Mouse (Mus musculus) CH12.LX (cell line): ENCODE measurements around the gene Filip1l. TPM values are rescaled to one million over a fixed set of nuclear protein-coding genes. Genes with fewer than 3 reads are reported as not detected.
"Not testable (repeated sequence)": the region's sequence is repeated elsewhere in the genome, so short reads cannot be mapped to it uniquely, and the experiment has no call there.

Source experiments
- DNase-seq: peaks from one replicate; pipeline ENCODE4 v3.0.0-alpha.2; 2013; ENCODE audit errors: extremely low read depth
- H3K27ac ChIP-seq: 2 replicates; pipeline ENCODE4 v1.5.1; 2012; ENCODE audit warnings: low read depth, mild to moderate bottlenecking, control low read depth, moderate library complexity; ENCODE audit not compliant: insufficient read depth
- H3K27me3 ChIP-seq: replicated peaks from 2 replicates; pipeline ENCODE3; 2012; ENCODE audit warnings: inconsistent platforms
- H3K36me3 ChIP-seq, 2 experiments: replicated peaks in 1 of 2; 2 replicates each; pipeline versions ENCODE3 to v1.6.1; 2012; ENCODE audit warnings: inconsistent platforms in 1 of 2, low read length in 1 of 2, mild to moderate bottlenecking in 1 of 2, mixed read lengths in 1 of 2, moderate library complexity in 1 of 2; ENCODE audit not compliant: control insufficient read depth in 1 of 2, insufficient read depth in 1 of 2
- H3K4me1 ChIP-seq, 2 experiments: 2 replicates each; pipeline ENCODE4 v1.6.1; 2012; ENCODE audit warnings: inconsistent platforms in 1 of 2, moderate library complexity in 1 of 2; ENCODE audit not compliant: insufficient read depth in 2 of 2, control insufficient read depth in 1 of 2
- H3K4me2 ChIP-seq: 2 replicates; pipeline ENCODE4 v1.6.1; 2012; ENCODE audit warnings: low read depth, mild to moderate bottlenecking, control low read depth; ENCODE audit not compliant: poor library complexity, insufficient read depth, severe bottlenecking
- H3K4me3 ChIP-seq, 3 experiments: fragments of 150-350 bp in 1 of 3; sonication (generic) in 1 of 3; replicated peaks in 1 of 3; 2 replicates each; pipeline versions ENCODE3 to v1.5.1; 2011 to 2012; ENCODE audit warnings: low read depth in 2 of 3, low read length in 2 of 3, mild to moderate bottlenecking in 2 of 3, moderate library complexity in 2 of 3, control low read depth in 1 of 3, improper control_type of control experiment in 1 of 3, inconsistent platforms in 1 of 3, mixed read lengths in 1 of 3; ENCODE audit not compliant: poor library complexity in 1 of 3
- H3K79me2 ChIP-seq: replicated peaks from 2 replicates; pipeline ENCODE4 v1.6.1; 2012; ENCODE audit warnings: mild to moderate bottlenecking, moderate library complexity; ENCODE audit not compliant: control insufficient read depth, poor library complexity, insufficient read depth, severe bottlenecking; ENCODE audit errors: extremely low read depth
- H3K9ac ChIP-seq: 2 replicates; pipeline ENCODE4 v1.6.1; 2012; ENCODE audit warnings: low read depth, mild to moderate bottlenecking, control low read depth, moderate library complexity; ENCODE audit not compliant: insufficient read depth
- H3K9me3 ChIP-seq: replicated peaks from 2 replicates; pipeline ENCODE3; 2012; ENCODE audit warnings: low read length, inconsistent platforms, mixed read lengths
- BHLHE40 ChIP-seq: IDR thresholded peaks from 2 replicates; pipeline ENCODE4 v1.6.1; 2011; ENCODE audit warnings: mild to moderate bottlenecking, low read depth, low read length, improper control_type of control experiment
- CHD1 ChIP-seq: IDR thresholded peaks from 2 replicates; pipeline ENCODE4 v1.6.1; 2012; ENCODE audit warnings: low read depth, low read length, improper control_type of control experiment, inconsistent platforms
- CHD2 ChIP-seq: IDR thresholded peaks from 2 replicates; pipeline ENCODE4 v1.6.1; 2011; ENCODE audit warnings: low read length, improper control_type of control experiment
- CTCF ChIP-seq, 2 experiments: IDR thresholded peaks in 1 of 2; conservative IDR thresholded peaks in 1 of 2; 2 replicates each; pipeline ENCODE4 v1.5.1; 2011 to 2012; ENCODE audit warnings: low read depth in 2 of 2, low read length in 2 of 2, improper control_type of control experiment in 1 of 2, inconsistent platforms in 1 of 2, mild to moderate bottlenecking in 1 of 2, moderate library complexity in 1 of 2
- E2F4 ChIP-seq: IDR thresholded peaks from 2 replicates; pipeline ENCODE4 v1.6.1; 2011; ENCODE audit warnings: low read depth, low read length, improper control_type of control experiment; ENCODE audit not compliant: insufficient replicate concordance
- ELF1 ChIP-seq: IDR thresholded peaks from 2 replicates; pipeline ENCODE4 v1.6.1; 2014; ENCODE audit warnings: low read depth, mild to moderate bottlenecking, inconsistent platforms, low read length, improper control_type of control experiment
- ETS1 ChIP-seq: conservative IDR thresholded peaks from 2 replicates; pipeline ENCODE4 v1.6.1; 2012; ENCODE audit warnings: low read depth, mild to moderate bottlenecking, inconsistent platforms, low read length, improper control_type of control experiment, moderate library complexity
- KAT2A ChIP-seq: IDR thresholded peaks from 2 replicates; pipeline ENCODE4 v1.6.1; 2012; ENCODE audit warnings: low read length, improper control_type of control experiment, inconsistent platforms; ENCODE audit not compliant: insufficient replicate concordance
- MAFK ChIP-seq: IDR thresholded peaks from 2 replicates; pipeline ENCODE4 v1.6.1; 2011; ENCODE audit warnings: low read length, improper control_type of control experiment; ENCODE audit not compliant: insufficient replicate concordance
- MAZ ChIP-seq: IDR thresholded peaks from 2 replicates; pipeline ENCODE4 v1.6.1; 2012; ENCODE audit warnings: low read depth, mild to moderate bottlenecking, inconsistent platforms, low read length, improper control_type of control experiment, moderate library complexity
- NELFE ChIP-seq: IDR thresholded peaks from 2 replicates; pipeline ENCODE4 v1.6.1; 2011; ENCODE audit warnings: low read depth, low read length, improper control_type of control experiment
- POLR2AphosphoS2 ChIP-seq: IDR thresholded peaks from 2 replicates; pipeline ENCODE4 v1.6.1; 2011; ENCODE audit warnings: low read depth, low read length, improper control_type of control experiment
- RAD21 ChIP-seq: IDR thresholded peaks from 2 replicates; pipeline ENCODE4 v1.6.1; 2011; ENCODE audit warnings: low read depth, mild to moderate bottlenecking, low read length, improper control_type of control experiment, moderate library complexity
- SIN3A ChIP-seq: IDR thresholded peaks from 2 replicates; pipeline ENCODE4 v1.6.1; 2012; ENCODE audit warnings: low read length, improper control_type of control experiment, inconsistent platforms
- SMC3 ChIP-seq: IDR thresholded peaks from 2 replicates; pipeline ENCODE4 v1.6.1; 2011; ENCODE audit warnings: low read depth, low read length, improper control_type of control experiment
- UBTF ChIP-seq: IDR thresholded peaks from 2 replicates; pipeline ENCODE4 v1.6.1; 2012; ENCODE audit warnings: low read depth, mild to moderate bottlenecking, inconsistent platforms, low read length, improper control_type of control experiment, moderate library complexity
- USF1 ChIP-seq: IDR thresholded peaks from 2 replicates; pipeline ENCODE4 v1.6.1; 2014; ENCODE audit warnings: low read depth, mild to moderate bottlenecking, inconsistent platforms, low read length, improper control_type of control experiment
- USF2 ChIP-seq: conservative IDR thresholded peaks from 2 replicates; pipeline ENCODE4 v1.6.1; 2011; ENCODE audit warnings: low read depth, low read length, improper control_type of control experiment
- ZC3H11A ChIP-seq: IDR thresholded peaks from 2 replicates; pipeline ENCODE4 v1.6.1; 2012; ENCODE audit warnings: low read depth, mild to moderate bottlenecking, inconsistent platforms, low read length, improper control_type of control experiment
- ZNF384 ChIP-seq: IDR thresholded peaks from 2 replicates; pipeline ENCODE4 v1.6.1; 2012; ENCODE audit warnings: low read depth, low read length, improper control_type of control experiment, inconsistent platforms
- dilution Hi-C: fragments of 300-500 bp; cut with MboI; formaldehyde crosslinking; loops from 2 replicates; pipeline ENCODE4 v1.14.3; 2020; ENCODE audit warnings: low sequenced_read_pairs; ENCODE audit not compliant: extremely low pct_unique_long_range_greater_than_20kb, extremely low pct_ligation_motif_present
- in situ Hi-C: fragments of 300-500 bp; cut with MboI; formaldehyde crosslinking; loops from 3 replicates; pipeline ENCODE4 v1.14.3; 2019; ENCODE audit warnings: low sequenced_read_pairs, low pct_ligation_motif_present, low pct_unique_long_range_greater_than_20kb, mixed read lengths
- polyA plus RNA-seq: library from polyadenylated mRNA; unstranded; fragments of >175 nt; gene quantifications from 2 replicates; pipeline ENCODE4 v1.2.1, GENCODE M21; 2012; ENCODE audit warnings: low read depth; ENCODE audit not compliant: insufficient read length
- total RNA-seq, 2 experiments: library from RNA; depleted of rRNA; stranded (reverse); fragments of 300-350 nt in 1 of 2; fragments of >200 nt in 1 of 2; gene quantifications; 2 replicates each; pipeline ENCODE4 v1.2.3; 2012 to 2014

Filip1l gene
- total and polyA plus RNA-seq, 3 experiments: 2.1 to 17.6 (median 5.7) TPM

DNA sequence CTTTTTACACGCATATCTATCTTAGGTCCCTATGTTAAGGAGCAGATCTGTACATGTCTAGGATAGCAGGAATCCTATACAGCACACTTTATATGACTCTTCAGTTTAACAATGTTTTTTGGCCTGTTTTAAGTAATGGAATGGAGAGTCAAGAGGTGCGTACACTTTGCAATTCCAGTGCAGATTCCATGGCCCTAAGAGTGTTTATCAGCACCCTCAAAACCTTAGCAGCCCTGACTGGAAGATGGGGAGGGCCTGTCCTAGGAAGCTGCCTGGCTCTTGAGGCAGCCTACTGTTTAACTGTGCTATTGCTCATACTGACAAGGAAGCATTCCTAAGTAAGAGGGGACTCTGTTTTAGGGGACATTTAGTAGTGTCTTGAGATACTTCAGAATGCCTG, 31.4 kb downstream of the Filip1l start:
- peaks cover 0 to 2% of the 10 kb centered on the region in 2 experiments for H3K36me3 ChIP-seq
- H3K79me2 ChIP-seq: no peaks in the 10 kb centered on the region
- no peak overlapping the region for H3K9ac ChIP-seq
- H3K4me2 ChIP-seq: no peak overlapping the region
- H3K9me3 ChIP-seq: peaks cover 3% of the 10 kb centered on the region
- no peak overlapping the region for H3K27ac ChIP-seq
- no peak overlapping the region for H3K4me3 ChIP-seq
- no peak for DNase-seq
- in situ Hi-C loops: loop anchor here (25.0 kb wide), 1 partner anchor 272 kb away; the partner anchor contains the start of gene Tomm70a
- H3K27me3 ChIP-seq: no peaks in the 10 kb centered on the region
- dilution Hi-C loops: no loop called here
- H3K4me1 ChIP-seq: peaks cover 3% of the 10 kb centered on the region in 2 experiments; a peak in 3 of 4 replicates
- no peak for TF ChIP-seq NELFE
- TF ChIP-seq ZNF384: no peak
- TF ChIP-seq CHD2: no peak
- TF ChIP-seq UBTF: no peak
- no peak for TF ChIP-seq SMC3
- TF ChIP-seq ETS1: no peak
- TF ChIP-seq CHD1: no peak
- TF ChIP-seq BHLHE40: no peak
- TF ChIP-seq MAZ: no peak
- no peak for TF ChIP-seq SIN3A
- TF ChIP-seq MAFK: no peak
- TF ChIP-seq ZC3H11A: no peak

- Histone ChIP-seq H3K4me3 (no peak overlapping the region), H3K27ac (no peak overlapping the region), H3K9ac (no peak overlapping the region), H3K36me3 (no peaks in the 10 kb centered on the region), H3K4me1 (peaks cover 5 to 30% of the 10 kb centered on the region in 2 experiments; a peak in 3 of 4 replicates), H3K79me2 (no peaks in the 10 kb centered on the region), H3K27me3 (no peaks in the 10 kb centered on the region), H3K9me3 (no peaks in the 10 kb centered on the region), H3K4me2 (no peak overlapping the region)
- no peak for DNase-seq
- in situ Hi-C loops (loop anchor here (10.0 to 25.0 kb wide), 3 partner anchors 85 to 277 kb away; partner anchors contain the start of gene Tomm70a), dilution Hi-C loops (no loop called here)
- TF ChIP-seq USF2 (no peak), POLR2AphosphoS2 (no peak), E2F4 (no peak), KAT2A (no peak), SMC3 (no peak), NELFE (no peak), RAD21 (no peak), ETS1 (no peak), SIN3A (no peak), USF1 (no peak), CTCF (conservative IDR thresholded peaks at IDR 0.05 in 1 of 2, IDR thresholded peaks at IDR 0.05 in 1 of 2; ENCODE audit: low read depth in 2 of 2, low read length in 2 of 2) (no peak), ELF1 (no peak), ZNF384 (no peak), CHD1 (no peak)
Measured at GRCm38 (mm10) chr16:57389566-57390251, 36.8 kb downstream of the Filip1l start.

GRCm38 (mm10) chr16:57391171-57391570, 38.3 kb downstream of the Filip1l start:
- H3K79me2 ChIP-seq, H3K9me3 ChIP-seq, dilution Hi-C loops, H3K27ac ChIP-seq, H3K4me2 ChIP-seq, H3K36me3 ChIP-seq, H3K27me3 ChIP-seq, H3K4me3 ChIP-seq, H3K9ac ChIP-seq, DNase-seq: not testable (repeated sequence)
- in situ Hi-C loops: loop anchor here (10.0 to 25.0 kb wide), 3 partner anchors 86 to 279 kb away; partner anchors contain the start of gene Tomm70a
- H3K4me1 ChIP-seq: peaks cover 5 to 40% of the 10 kb centered on the region in 2 experiments; a peak in 3 of 4 replicates
